Mouse (Mus musculus) liver, embryonic 14.5 days (tissue): ENCODE data around the gene Kifc3. TPM values are rescaled to one million over a fixed set of nuclear protein-coding genes. Genes with fewer than 3 reads are reported as not detected.
"Not testable (repeated sequence)": the region's sequence is repeated elsewhere in the genome, so short reads cannot be mapped to it uniquely, and the experiment has no call there.

Experiments used
- ATAC-seq: fragments of 200-750 bp; cut with Nextera tagmentation; 2 replicates; pipeline ENCODE4 v1.8.0; 2017; ENCODE audit warnings: moderate number of reproducible peaks, mild to moderate bottlenecking, moderate library complexity; ENCODE audit not compliant: insufficient read depth
- DNase-seq, 3 experiments: peaks; one replicate each; pipeline ENCODE4 v3.0.0-alpha.2; 2012 to 2013; ENCODE audit warnings: low read depth in 3 of 3, low spot score in 3 of 3
- H3K27ac ChIP-seq: fragments of 300-500 bp; sonication (generic); 2 replicates; pipeline ENCODE4 v1.5.1; 2014; ENCODE audit warnings: moderate library complexity, mild to moderate bottlenecking, control low read depth, inconsistent platforms
- H3K27me3 ChIP-seq: fragments of 300-500 bp; sonication (generic); 2 replicates; pipeline ENCODE4 v1.6.1; 2014; ENCODE audit warnings: mild to moderate bottlenecking, low read length, moderate library complexity; ENCODE audit not compliant: control insufficient read depth, insufficient read depth
- H3K36me3 ChIP-seq: fragments of 300-500 bp; sonication (generic); replicated peaks from 2 replicates; pipeline ENCODE4 v1.6.1; 2014; ENCODE audit warnings: low read depth; ENCODE audit not compliant: control insufficient read depth, insufficient read depth
- H3K4me1 ChIP-seq, 2 experiments: fragments of 200-500 bp in 1 of 2; fragments of 300-500 bp in 1 of 2; sonication (generic) in 1 of 2; replicated peaks; 2 replicates each; pipeline ENCODE4 v1.6.1; 2012 to 2014; ENCODE audit warnings: antibody characterized with exemption in 1 of 2, inconsistent platforms in 1 of 2, low read length in 1 of 2; ENCODE audit not compliant: control insufficient read depth in 2 of 2, insufficient read depth in 2 of 2
- H3K4me2 ChIP-seq: fragments of 300-500 bp; sonication (generic); 2 replicates; pipeline ENCODE4 v1.6.1; 2014; ENCODE audit warnings: low read depth, mild to moderate bottlenecking, control low read depth, moderate library complexity
- H3K4me3 ChIP-seq, 2 experiments: fragments of 200-500 bp in 1 of 2; fragments of 300-500 bp in 1 of 2; sonication (generic) in 1 of 2; 2 replicates each; pipeline ENCODE4 v1.5.1; 2012 to 2014; ENCODE audit warnings: low read depth in 2 of 2, low read length in 2 of 2, mild to moderate bottlenecking in 2 of 2, control low read depth in 1 of 2, inconsistent platforms in 1 of 2, moderate library complexity in 1 of 2; ENCODE audit not compliant: insufficient read depth in 1 of 2
- H3K9ac ChIP-seq: fragments of 300-500 bp; sonication (generic); replicated peaks from 2 replicates; pipeline ENCODE4 v1.6.1; 2014; ENCODE audit warnings: mild to moderate bottlenecking, control low read depth, moderate library complexity
- H3K9me3 ChIP-seq: fragments of 300-500 bp; sonication (generic); 2 replicates; pipeline ENCODE4 v1.6.1; 2016; ENCODE audit warnings: low read length, mixed read lengths; ENCODE audit not compliant: control insufficient read depth
- CTCF ChIP-seq: IDR thresholded peaks from 2 replicates; pipeline ENCODE4 v1.5.1; 2016; ENCODE audit warnings: antibody characterized with exemption, low read depth, control low read depth
- EP300 ChIP-seq: IDR thresholded peaks from 2 replicates; pipeline ENCODE4 v1.6.1; 2016; ENCODE audit warnings: antibody characterized with exemption, low read depth
- WGBS: fragments of 180-500 bp; shearing (Covaris S2); extraction: QIAGEN DNeasy Blood & Tissue Kit; methylation state at CpG from one replicate; pipeline ENCODE4 v1.1.7; 2014; ENCODE audit not compliant: insufficient replicate concordance; 5-methylcytosine and 5-hydroxymethylcytosine counted together
- polyA plus RNA-seq, 2 experiments: library from polyadenylated mRNA; depleted of rRNA in 1 of 2; stranded (reverse) in 1 of 2; unstranded in 1 of 2; fragments of >200 nt; fragmentation: Nextera tagmentation in 1 of 2; extraction: Ambion mirVana in 1 of 2; gene quantifications; 2 replicates each; pipeline versions ENCODE4 v1.2.1 to v1.2.3; 2012 to 2014

Gene Kifc3
- polyA plus RNA-seq, 2 experiments = 2.5 to 4.0 TPM

GRCm38 (mm10) chr8:95172433-95172832, 30.2 kb downstream of the Kifc3 start:
- H3K4me3 ChIP-seq = no peak overlapping the region
- H3K9ac ChIP-seq = no peak overlapping the region
- 53% methylated on average over 5 of the region's 5 CpGs for WGBS
- no peak overlapping the region for H3K4me2 ChIP-seq
- no peaks in the 10 kb centered on the region for H3K9me3 ChIP-seq
- DNase-seq (no peak), ATAC-seq (no peak)
- H3K27ac ChIP-seq = no peak overlapping the region
- no peaks in the 10 kb centered on the region for H3K4me1 ChIP-seq
- no peak for TF ChIP-seq CTCF
- no peak for TF ChIP-seq EP300
- no peaks in the 10 kb centered on the region for H3K36me3 ChIP-seq
- no peaks in the 10 kb centered on the region for H3K27me3 ChIP-seq

GRCm38 (mm10) chr8:95167726-95168125, 34.9 kb downstream of the Kifc3 start:
- no peak for ATAC-seq
- Histone ChIP-seq H3K4me2 (no peak overlapping the region), H3K27me3 (no peaks in the 10 kb centered on the region), H3K27ac (no peak overlapping the region), H3K9ac (no peak overlapping the region), H3K4me1 (no peaks in the 10 kb centered on the region), H3K4me3 (no peak overlapping the region), H3K36me3 (no peaks in the 10 kb centered on the region), H3K9me3 (no peaks in the 10 kb centered on the region)
- TF ChIP-seq EP300 = no peak
- TF ChIP-seq CTCF = no peak
- 48% methylated on average over 5 of the region's 5 CpGs for WGBS
- no peak for DNase-seq

- 65% methylated on average over 7 of the region's 7 CpGs for WGBS
- no peak overlapping the region for H3K4me3 ChIP-seq
- H3K27me3 ChIP-seq = no peaks in the 10 kb centered on the region
- TF ChIP-seq CTCF (no peak), EP300 (no peak)
- H3K4me1 ChIP-seq = no peaks in the 10 kb centered on the region
- no peaks in the 10 kb centered on the region for H3K9me3 ChIP-seq
- H3K4me2 ChIP-seq = no peak overlapping the region
- no peaks in the 10 kb centered on the region for H3K36me3 ChIP-seq
- ATAC-seq = no peak
- no peak for DNase-seq
- no peak overlapping the region for H3K27ac ChIP-seq
- no peak overlapping the region for H3K9ac ChIP-seq
Observed at GRCm38 (mm10) chr8:95166400-95166799, 36.2 kb downstream of the Kifc3 start.

GRCm38 (mm10) chr8:95165923-95166322, 36.7 kb downstream of the Kifc3 start:
- WGBS = 54% methylated on average over 11 of the region's 11 CpGs
- no peak overlapping the region for H3K9ac ChIP-seq

GRCm38 (mm10) chr8:95164469-95164868, 38.1 kb downstream of the Kifc3 start:
- Histone ChIP-seq H3K27ac (no peak overlapping the region), H3K4me1 (no peaks in the 10 kb centered on the region), H3K36me3 (no peaks in the 10 kb centered on the region), H3K9ac (no peak overlapping the region), H3K9me3 (no peaks in the 10 kb centered on the region), H3K4me3 (no peak overlapping the region), H3K4me2 (no peak overlapping the region), H3K27me3 (no peaks in the 10 kb centered on the region)
- ATAC-seq = no peak
- DNase-seq = no peak
- 53% methylated on average over 7 of the region's 7 CpGs for WGBS
- TF ChIP-seq CTCF (no peak), EP300 (no peak)

More at GRCm38 (mm10) chr8:95165923-95166322, 36.7 kb downstream of the Kifc3 start:
- no peak overlapping the region for H3K4me2 ChIP-seq
- no peaks in the 10 kb centered on the region for H3K9me3 ChIP-seq
- TF ChIP-seq CTCF = no peak
- TF ChIP-seq EP300 = no peak
- H3K36me3 ChIP-seq = no peaks in the 10 kb centered on the region
- no peak for DNase-seq
- H3K27me3 ChIP-seq = no peaks in the 10 kb centered on the region
- H3K27ac ChIP-seq = no peak overlapping the region
- no peak overlapping the region for H3K4me3 ChIP-seq
- no peak for ATAC-seq
- no peaks in the 10 kb centered on the region for H3K4me1 ChIP-seq

GRCm38 (mm10) chr8:95163969-95164368, 38.6 kb downstream of the Kifc3 start:
- not testable (repeated sequence) for H3K27ac ChIP-seq, DNase-seq, H3K4me3 ChIP-seq, ATAC-seq, H3K36me3 ChIP-seq, H3K4me1 ChIP-seq, H3K27me3 ChIP-seq, H3K9ac ChIP-seq, H3K4me2 ChIP-seq, H3K9me3 ChIP-seq
- WGBS = 44% methylated on average over 2 of the region's 2 CpGs
